Mouse (Mus musculus) B cell, adult 2 months (primary cell): ENCODE data around the gene Pir.
A peak's percentile ranks its signal among the peaks of the same experiment; 100 is the strongest.

Experiments
- DNase-seq, 2 experiments: peaks; one replicate each; pipeline ENCODE4 v3.0.0; 2022

The Pir gene

GRCm38 (mm10) chrX:164269285-164269761 lies at the start of gene Pir:
TSS of gene Pir (plus strand) at chrX:164269371.
- peak; percentile 21 to 33 for DNase-seq

DNA sequence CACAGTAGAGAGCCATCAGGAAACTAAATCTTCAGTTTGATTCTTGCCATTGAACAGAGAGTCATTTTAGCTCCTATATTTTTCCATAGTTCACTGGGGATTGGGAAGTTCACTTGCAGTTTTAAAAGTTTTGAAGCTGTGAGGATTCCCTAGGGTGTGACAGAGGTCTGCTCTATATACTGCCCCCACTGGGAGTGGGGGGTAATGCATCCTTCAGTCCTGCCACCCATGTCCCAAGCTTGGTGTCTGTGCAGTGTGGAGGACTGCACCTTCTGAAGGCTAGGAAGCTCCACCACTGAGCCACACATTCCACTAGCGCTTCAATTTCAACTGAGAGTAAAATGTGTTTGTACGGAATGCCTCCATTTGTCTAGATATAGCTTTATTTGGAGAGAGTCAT lies 47.2 kb upstream of the Pir start:
- peak; percentile 37 to 55 for DNase-seq

- DNase-seq = no peak
These were observed 35.8 kb upstream of the Pir start for GRCm38 (mm10) chrX:164233380-164233779.

GRCm38 (mm10) chrX:164245714-164246113 lies 23.5 kb upstream of the Pir start:
- DNase-seq = no peak

DNA sequence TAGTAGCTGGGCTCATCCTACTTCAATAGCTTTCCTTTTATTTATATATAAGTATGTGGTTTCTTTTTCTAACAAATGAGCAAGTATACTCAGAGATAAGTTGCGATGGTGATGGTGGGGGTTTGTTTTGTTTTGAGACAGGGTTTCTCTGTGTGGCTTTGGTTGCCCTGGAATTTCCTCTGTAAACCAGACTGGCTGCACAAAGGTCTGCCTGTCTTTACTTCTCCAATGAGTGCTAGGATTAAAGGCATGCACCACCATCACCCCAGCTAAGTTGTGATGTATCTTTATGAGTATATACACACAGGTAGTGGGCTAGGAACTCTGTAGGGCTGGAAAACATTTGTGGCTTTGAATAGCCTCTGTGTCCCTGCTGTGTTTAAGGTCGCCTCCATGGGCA lies 22.4 kb upstream of the Pir start:
- no peak for DNase-seq

DNA sequence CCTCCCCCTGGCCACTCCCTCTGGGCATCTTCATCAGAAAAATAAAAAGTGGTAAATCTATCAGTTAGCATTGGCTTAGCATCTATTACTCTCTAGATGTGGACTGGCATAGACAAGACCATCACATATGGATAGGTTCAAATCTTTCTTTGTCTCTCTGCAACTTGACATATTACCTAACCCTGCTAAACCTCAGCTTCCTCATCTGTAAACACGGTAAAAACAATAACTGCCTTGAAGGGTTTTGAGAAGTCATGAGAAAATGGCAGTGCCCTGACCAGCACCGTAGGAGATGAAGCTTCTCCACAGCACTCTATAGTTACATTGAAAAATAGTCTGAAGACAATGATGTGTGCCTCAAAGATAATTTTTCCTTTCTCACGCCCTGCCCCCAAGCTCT lies 12.6 kb upstream of the Pir start:
- DNase-seq = no peak

DNA sequence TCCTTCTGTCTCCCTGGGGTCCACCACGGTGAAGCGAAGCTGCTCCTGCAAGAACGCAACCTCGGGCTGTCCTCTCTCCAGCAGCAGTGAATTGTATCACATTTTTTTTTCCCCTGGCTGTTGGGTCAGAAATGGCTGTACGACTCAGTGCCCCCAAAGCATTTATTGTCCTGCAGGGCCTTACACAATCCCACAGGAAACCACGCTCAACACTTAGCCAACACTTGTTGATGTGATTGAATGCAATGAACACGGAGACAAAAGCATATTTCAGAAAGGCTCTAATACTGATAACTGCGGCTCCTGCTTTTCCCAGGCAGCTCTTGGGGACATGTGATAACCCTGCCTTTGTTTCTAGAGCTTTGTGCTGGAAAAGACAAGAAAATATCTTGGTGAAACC lies 11.1 kb upstream of the Pir start, which contains the start of gene Bmx:
Bmx (minus strand) TSS at position 137 of the 400 bp plus-strand sequence.
- no peak for DNase-seq

GRCm38 (mm10) chrX:164258662-164259061 lies 10.5 kb upstream of the Pir start:
- DNase-seq = peak; percentile 15 to 23

DNA sequence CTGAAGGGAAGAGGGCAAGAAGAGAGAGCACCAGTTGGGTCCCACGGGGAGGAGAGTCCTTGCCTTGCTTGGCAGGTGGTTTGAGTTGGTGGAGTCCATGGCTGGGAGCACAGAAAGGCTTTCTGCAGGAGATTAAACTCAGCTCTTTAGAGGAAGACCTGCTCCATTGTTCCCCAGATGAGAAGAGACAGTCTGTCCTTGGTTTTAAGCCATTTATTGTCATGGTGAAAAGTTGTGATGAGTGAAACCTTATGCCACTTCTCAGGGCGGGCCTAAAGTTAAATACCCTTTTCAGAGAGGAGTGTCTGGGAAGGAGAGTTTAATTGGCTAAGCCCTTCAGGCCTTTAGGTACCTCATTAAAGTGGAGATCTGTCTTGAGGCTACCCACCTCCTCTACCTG lies 6.9 kb upstream of the Pir start:
- DNase-seq = no peak

DNA sequence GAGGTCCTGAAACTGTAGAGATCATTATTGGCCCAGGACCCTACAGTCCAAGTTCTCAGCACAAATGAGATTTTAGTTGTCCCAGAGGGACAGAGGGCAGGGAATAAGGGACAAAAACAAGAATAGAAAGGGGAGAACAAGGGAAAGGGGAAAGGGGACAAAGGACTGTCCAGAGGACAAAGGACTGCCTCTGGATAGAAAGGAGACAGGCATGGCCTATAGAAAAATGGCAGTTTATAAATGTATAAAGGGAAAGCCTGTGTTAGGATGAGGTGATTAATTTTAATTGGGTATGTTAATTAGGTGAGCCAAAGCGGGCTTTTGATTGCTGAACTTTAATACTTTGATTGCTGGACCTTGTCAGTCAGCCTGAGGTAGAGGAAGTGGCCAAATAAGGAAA lies 4.3 kb upstream of the Pir start:
- no peak for DNase-seq

DNA sequence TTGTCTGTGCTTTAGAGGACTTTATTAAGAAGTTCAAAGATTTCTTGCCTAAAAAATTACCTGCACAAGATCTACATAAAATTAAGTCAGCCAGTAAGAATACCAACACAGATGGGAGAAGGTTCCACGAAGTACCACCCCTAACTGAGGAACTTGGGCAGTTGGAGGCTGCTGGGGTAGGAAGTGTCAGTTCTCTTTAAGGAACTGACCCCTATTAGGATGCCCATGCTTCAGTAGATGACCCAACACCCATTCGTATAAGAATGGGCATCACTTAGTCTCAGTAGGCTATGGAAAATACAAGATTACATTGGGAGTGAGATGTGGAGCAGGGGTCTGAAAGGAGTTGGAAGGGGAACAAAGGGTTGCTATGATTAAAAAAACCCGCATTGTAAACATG lies 1.4 kb downstream of the Pir start:
- no peak for DNase-seq

DNA sequence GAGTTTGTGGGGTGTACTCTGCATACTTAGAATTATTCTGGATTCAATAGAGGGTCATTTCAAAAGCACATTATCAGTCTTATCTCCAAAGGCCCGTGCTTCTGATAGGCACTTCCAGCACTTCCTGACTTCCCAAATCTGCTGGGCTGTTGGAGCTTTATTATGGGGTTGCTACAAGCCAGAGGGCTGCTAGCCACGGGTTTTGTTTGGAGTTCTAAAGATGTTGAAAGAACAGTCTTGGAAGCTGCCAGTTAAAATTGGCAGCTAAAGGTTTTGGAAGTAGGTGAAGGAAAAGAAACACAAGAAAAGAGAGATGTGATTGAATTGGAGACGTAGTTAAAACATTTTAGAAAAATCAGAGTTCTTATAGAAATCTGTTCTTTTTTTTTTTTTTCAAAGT lies 6.4 kb downstream of the Pir start:
- no peak for DNase-seq

- DNase-seq = no peak
These were observed 11.9 kb downstream of the Pir start for GRCm38 (mm10) chrX:164280918-164281647.

GRCm38 (mm10) chrX:164283808-164284207 lies 14.6 kb downstream of the Pir start:
- no peak for DNase-seq

GRCm38 (mm10) chrX:164287077-164287476 lies 17.9 kb downstream of the Pir start:
- peak; percentile 46 to 56 for DNase-seq

GRCm38 (mm10) chrX:164291147-164291546 lies 22.0 kb downstream of the Pir start:
- no peak for DNase-seq

DNA sequence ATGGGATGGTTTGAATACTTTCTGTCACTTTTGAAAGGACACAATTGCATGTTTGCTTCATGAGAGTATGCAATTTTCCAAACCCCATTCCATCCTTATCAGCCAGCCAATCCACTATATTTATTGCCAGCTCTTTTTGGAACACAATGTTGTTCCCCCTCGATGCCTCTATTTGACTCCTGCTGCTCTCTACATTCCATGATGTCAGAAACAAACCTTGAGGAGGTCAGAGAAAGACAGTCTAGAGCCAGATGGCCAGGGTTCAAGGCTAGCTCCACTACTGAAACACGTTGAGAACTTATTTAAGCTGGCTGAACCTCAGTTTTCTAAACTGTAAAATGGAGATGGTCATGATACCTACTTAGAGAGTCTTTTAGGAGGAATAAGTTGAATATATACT lies 37.1 kb downstream of the Pir start:
- DNase-seq = no peak

- DNase-seq = no peak
These were observed 44.7 kb downstream of the Pir start for GRCm38 (mm10) chrX:164313876-164314275.

DNA sequence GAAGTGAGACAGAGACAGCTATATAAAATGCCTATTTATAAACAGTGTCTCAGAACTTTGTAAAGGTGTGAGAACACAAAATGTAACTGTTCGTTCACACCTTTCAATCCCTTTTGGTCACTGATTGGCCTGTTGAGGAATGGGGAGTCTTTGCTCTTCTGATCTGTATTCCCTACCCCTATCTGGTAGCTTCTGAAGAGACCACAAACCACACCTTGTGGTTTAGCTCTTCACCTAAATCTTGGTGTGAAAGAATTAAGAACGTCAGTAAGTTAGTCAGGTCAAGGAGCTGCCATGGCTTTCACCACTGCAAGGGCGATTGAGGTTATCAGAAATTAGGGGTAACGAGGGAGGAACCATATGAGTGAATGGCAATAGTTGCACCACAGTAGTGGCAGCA lies 49.4 kb downstream of the Pir start:
- DNase-seq = no peak

GRCm38 (mm10) chrX:164320031-164320430 lies 50.9 kb downstream of the Pir start:
- no peak for DNase-seq

DNA sequence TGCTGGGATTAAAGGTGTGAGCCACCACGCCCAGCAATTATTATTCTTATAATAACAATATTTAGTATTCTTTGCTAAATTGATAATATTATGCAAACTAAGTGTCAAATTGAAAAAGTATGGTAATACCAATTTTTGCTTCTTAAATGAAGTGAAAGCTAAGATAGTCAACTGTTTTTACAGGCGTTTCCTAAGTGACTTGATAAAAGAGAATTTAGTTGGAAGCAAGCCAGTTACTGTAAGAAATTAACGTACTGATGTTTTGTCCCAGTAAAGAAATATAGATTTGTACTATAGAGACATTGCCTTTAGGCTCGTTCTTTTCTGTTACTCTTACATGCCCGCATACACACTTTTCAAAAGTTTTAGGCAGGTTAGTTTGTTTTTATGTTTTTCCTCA lies 53.3 kb downstream of the Pir start:
- DNase-seq = no peak

DNA sequence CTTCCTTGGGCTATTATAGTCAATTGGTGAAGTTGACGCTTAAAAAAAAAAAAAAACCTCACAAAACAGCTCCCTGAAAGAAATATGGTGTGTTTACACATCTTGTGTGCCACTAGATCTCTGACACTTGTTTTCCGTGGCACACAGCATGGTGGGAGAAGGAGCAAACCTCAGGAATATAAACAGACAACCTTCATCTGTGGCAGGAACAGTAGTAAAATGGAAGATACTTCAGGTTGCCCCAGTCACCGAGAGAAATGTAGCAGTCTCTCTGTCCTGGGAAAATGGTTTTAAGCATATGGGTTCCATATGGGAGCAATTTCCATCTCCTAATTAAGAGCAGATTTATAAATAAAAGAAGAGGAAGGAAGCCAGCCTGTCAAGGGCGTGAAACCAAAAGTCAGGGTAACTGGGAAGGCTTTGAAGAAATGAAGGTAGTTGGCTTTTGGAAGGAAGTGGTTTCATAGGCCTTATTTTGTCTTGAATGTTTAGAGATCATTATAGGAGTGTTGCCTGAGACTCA lies 54.3 kb downstream of the Pir start:
- DNase-seq = no peak

GRCm38 (mm10) chrX:164330351-164330750 lies 61.2 kb downstream of the Pir start:
- no peak for DNase-seq

DNA sequence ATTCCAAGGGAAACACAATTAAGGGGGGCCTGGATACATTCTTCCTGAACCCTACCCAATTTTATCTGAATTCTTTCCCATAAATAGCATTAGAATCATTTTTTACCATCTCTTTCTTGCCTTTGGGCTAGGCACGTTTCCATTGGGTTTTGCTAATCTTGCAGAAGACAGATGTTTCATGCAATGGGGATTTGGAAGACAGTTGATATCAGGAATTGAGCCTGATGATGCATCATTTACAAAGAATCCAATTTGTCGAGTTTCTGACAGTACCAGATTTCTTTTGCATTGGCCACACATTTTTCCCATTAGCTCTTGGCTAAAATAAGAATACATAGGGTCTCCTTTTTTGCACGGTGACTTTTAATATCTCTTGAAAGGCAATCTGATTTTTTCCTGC lies 61.6 kb downstream of the Pir start:
- no peak for DNase-seq

DNA sequence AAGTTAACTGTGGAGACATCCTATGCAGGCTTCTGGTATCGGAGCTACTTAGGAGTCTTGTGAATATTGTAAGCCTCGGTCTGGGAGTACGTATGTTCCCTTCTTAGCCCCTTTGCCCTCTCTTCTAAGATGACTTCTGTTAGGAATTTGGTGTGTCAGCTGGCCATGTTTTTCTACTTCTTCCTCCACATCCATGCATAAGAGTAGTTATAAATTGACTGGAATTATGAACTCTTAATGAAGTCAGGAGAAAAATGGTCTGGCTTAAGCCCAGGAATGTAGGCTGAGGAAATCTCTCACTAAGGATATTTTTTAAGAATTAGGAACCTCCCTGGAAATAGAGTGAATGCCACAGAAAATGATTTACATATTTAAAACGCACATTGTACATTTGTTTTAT lies 69.4 kb downstream of the Pir start:
- DNase-seq = no peak
